Mouse (Mus musculus) liver, postnatal 0 days (tissue): Measurements from ENCODE around the gene Atp6v0a4. TPM values are rescaled to one million over a fixed set of nuclear protein-coding genes. Genes with fewer than 3 reads are reported as not detected.

ENCODE experiments used
- ATAC-seq: fragments of 200-750 bp; cut with Nextera tagmentation; 2 replicates; pipeline ENCODE4 v1.8.0; 2017; ENCODE audit warnings: mild to moderate bottlenecking, moderate library complexity
- DNase-seq: peaks from one replicate; pipeline ENCODE4 v3.0.0-alpha.2; 2016
- H3K27ac ChIP-seq: fragments of 300-500 bp; sonication (generic); 2 replicates; pipeline ENCODE4 v1.5.1; 2014; ENCODE audit warnings: antibody characterized with exemption, moderate library complexity, mild to moderate bottlenecking, low read depth
- H3K27me3 ChIP-seq: fragments of 300-500 bp; sonication (generic); 2 replicates; pipeline ENCODE4 v1.6.1; 2014; ENCODE audit warnings: low read length, control low read depth, mixed read lengths; ENCODE audit not compliant: insufficient read depth
- H3K36me3 ChIP-seq: fragments of 300-500 bp; sonication (generic); replicated peaks from 2 replicates; pipeline ENCODE4 v1.6.1; 2014; ENCODE audit warnings: mild to moderate bottlenecking, control low read depth, low read length, moderate library complexity, mixed read lengths; ENCODE audit not compliant: insufficient read depth
- H3K4me1 ChIP-seq: fragments of 300-500 bp; sonication (generic); 2 replicates; pipeline ENCODE4 v1.6.1; 2014; ENCODE audit warnings: antibody characterized with exemption, mild to moderate bottlenecking, control low read depth; ENCODE audit not compliant: insufficient read depth
- H3K4me2 ChIP-seq: fragments of 300-500 bp; sonication (generic); 2 replicates; pipeline ENCODE4 v1.6.1; 2014; ENCODE audit warnings: low read depth, mild to moderate bottlenecking, low read length, moderate library complexity, mixed read lengths
- H3K4me3 ChIP-seq: fragments of 300-500 bp; sonication (generic); 2 replicates; pipeline ENCODE4 v1.5.1; 2014; ENCODE audit warnings: low read depth, low read length
- H3K9ac ChIP-seq: fragments of 300-500 bp; sonication (generic); replicated peaks from 2 replicates; pipeline ENCODE4 v1.6.1; 2014; ENCODE audit warnings: mild to moderate bottlenecking, moderate library complexity
- H3K9me3 ChIP-seq: fragments of 300-500 bp; sonication (generic); 2 replicates; pipeline ENCODE4 v1.6.1; 2016; ENCODE audit warnings: mild to moderate bottlenecking, control low read depth, low read length, mixed read lengths
- CTCF ChIP-seq: sonication (generic); IDR thresholded peaks from 2 replicates; pipeline ENCODE4 v1.5.1; 2016; ENCODE audit warnings: antibody characterized with exemption, low read depth
- EP300 ChIP-seq: IDR thresholded peaks from 2 replicates; pipeline ENCODE4 v1.6.1; 2016; ENCODE audit warnings: antibody characterized with exemption, low read depth, mild to moderate bottlenecking
- WGBS: fragments of 180-500 bp; shearing (Covaris S2); extraction: QIAGEN DNeasy Blood & Tissue Kit; methylation state at CpG from one replicate; pipeline ENCODE4 v1.1.7; 2014; ENCODE audit not compliant: insufficient replicate concordance; 5-methylcytosine and 5-hydroxymethylcytosine counted together
- polyA plus RNA-seq: library from polyadenylated mRNA; unstranded; fragments of >200 nt; fragmentation: Nextera tagmentation; extraction: Ambion mirVana; gene quantifications from 2 replicates; pipeline ENCODE4 v1.2.1, GENCODE M21; 2015

Atp6v0a4 gene
- polyA plus RNA-seq, 1 experiment from 2014 or later = 0.05 TPM

GRCm38 (mm10) chr6:38109160-38109795 is 15.1 kb downstream of the Atp6v0a4 start, which contains the start of gene Tmem213:
TSS of gene Tmem213 (plus strand) at chr6:38109255.
- Histone ChIP-seq H3K9me3 (no peaks in the 10 kb centered on the region), H3K27me3 (no peaks in the 10 kb centered on the region), H3K4me3 (no peak within 1 kb of the TSS), H3K36me3 (no peaks in the 10 kb centered on the region), H3K4me1 (no peaks in the 10 kb centered on the region), H3K4me2 (no peak within 1 kb of the TSS), H3K9ac (no peak within 1 kb of the TSS), H3K27ac (no peak within 1 kb of the TSS)
- no peak for DNase-seq
- 42% methylated on average over 9 of the region's 9 CpGs for WGBS
- no peak for ATAC-seq
- TF ChIP-seq CTCF (no peak), EP300 (no peak)

DNA sequence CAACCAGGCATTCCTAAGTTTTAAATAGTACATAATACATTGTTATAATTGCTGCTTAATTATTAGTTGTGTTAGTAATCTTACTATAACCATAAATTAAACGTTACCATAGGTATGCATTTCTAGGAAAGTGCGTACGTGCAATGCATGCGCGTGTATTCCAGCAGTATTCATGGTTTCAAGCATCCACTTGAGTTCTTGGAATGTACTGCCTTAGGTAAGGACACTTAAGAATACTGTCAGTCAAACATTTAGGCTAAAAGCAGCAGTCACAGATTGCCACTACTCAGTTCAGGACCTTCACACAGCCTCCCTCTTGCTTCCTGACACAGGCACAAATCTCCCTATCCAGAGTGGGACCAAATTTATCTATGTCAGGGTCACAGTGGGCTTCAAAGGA is 15.9 kb downstream of the Atp6v0a4 start:
- TF ChIP-seq EP300 = no peak
- TF ChIP-seq CTCF = no peak
- Histone ChIP-seq H3K9me3 (no peaks in the 10 kb centered on the region), H3K36me3 (no peaks in the 10 kb centered on the region), H3K27me3 (no peaks in the 10 kb centered on the region), H3K27ac (no peak overlapping the region), H3K4me1 (no peaks in the 10 kb centered on the region), H3K9ac (no peak overlapping the region), H3K4me3 (no peak overlapping the region), H3K4me2 (no peak overlapping the region)
- no peak for DNase-seq
- ATAC-seq = no peak
- WGBS = 86% methylated on average over 5 of the region's 5 CpGs

- ATAC-seq = no peak
These were observed 18.5 kb downstream of the Atp6v0a4 start for GRCm38 (mm10) chr6:38105924-38106323.

GRCm38 (mm10) chr6:38103775-38104174 is 20.6 kb downstream of the Atp6v0a4 start:
- Histone ChIP-seq H3K36me3 (no peaks in the 10 kb centered on the region), H3K4me2 (no peak overlapping the region), H3K4me3 (no peak overlapping the region), H3K27me3 (no peaks in the 10 kb centered on the region), H3K9me3 (no peaks in the 10 kb centered on the region), H3K9ac (no peak overlapping the region), H3K27ac (no peak overlapping the region), H3K4me1 (no peaks in the 10 kb centered on the region)
- DNase-seq (no peak), ATAC-seq (no peak)
- no peak for TF ChIP-seq CTCF
- no peak for TF ChIP-seq EP300
- 53% methylated on average over 6 of the region's 6 CpGs for WGBS

More at GRCm38 (mm10) chr6:38105924-38106323, 18.5 kb downstream of the Atp6v0a4 start:
- Histone ChIP-seq H3K27me3 (no peaks in the 10 kb centered on the region), H3K9me3 (no peaks in the 10 kb centered on the region), H3K4me3 (no peak overlapping the region), H3K9ac (no peak overlapping the region), H3K27ac (no peak overlapping the region), H3K36me3 (no peaks in the 10 kb centered on the region), H3K4me2 (no peak overlapping the region), H3K4me1 (no peaks in the 10 kb centered on the region)
- DNase-seq = no peak
- no peak for TF ChIP-seq EP300
- TF ChIP-seq CTCF = no peak
- 83% methylated on average over 9 of the region's 9 CpGs for WGBS

GRCm38 (mm10) chr6:38102216-38102795 is 22.1 kb downstream of the Atp6v0a4 start:
- Histone ChIP-seq H3K4me2 (no peak overlapping the region), H3K4me3 (no peak overlapping the region), H3K36me3 (no peaks in the 10 kb centered on the region), H3K27me3 (no peaks in the 10 kb centered on the region), H3K4me1 (no peaks in the 10 kb centered on the region), H3K9ac (no peak overlapping the region), H3K27ac (no peak overlapping the region), H3K9me3 (no peaks in the 10 kb centered on the region)
- no peak for TF ChIP-seq EP300
- no peak for TF ChIP-seq CTCF
- no peak for DNase-seq
- ATAC-seq = no peak
- 78% methylated on average over 7 of the region's 7 CpGs for WGBS

- no peaks in the 10 kb centered on the region for H3K4me1 ChIP-seq
- TF ChIP-seq CTCF = no peak
- TF ChIP-seq EP300 = no peak
- no peaks in the 10 kb centered on the region for H3K9me3 ChIP-seq
- ATAC-seq (no peak), DNase-seq (no peak)
- no peak overlapping the region for H3K9ac ChIP-seq
- no peak overlapping the region for H3K27ac ChIP-seq
- H3K4me2 ChIP-seq = no peak overlapping the region
- H3K4me3 ChIP-seq = no peak overlapping the region
- H3K27me3 ChIP-seq = no peaks in the 10 kb centered on the region
- 55% methylated on average over 5 of the region's 5 CpGs for WGBS
- no peaks in the 10 kb centered on the region for H3K36me3 ChIP-seq
These were observed 27.4 kb downstream of the Atp6v0a4 start for GRCm38 (mm10) chr6:38096961-38097370.
